Mouse (Mus musculus) adrenal gland, postnatal 14 days (tissue): ENCODE data around the gene Fam53a. TPM values are rescaled to one million over a fixed set of nuclear protein-coding genes. Genes with fewer than 3 reads are reported as not detected.

Experiments
- DNase-seq: peaks from one replicate; pipeline ENCODE4 v3.0.0; 2021; ENCODE audit warnings: mixed read lengths
- long read RNA-seq, 2 experiments: library from polyadenylated mRNA; stranded (forward); transcript quantifications; one replicate each; pipeline ENCODE4 v2.0.0; 2021
- total RNA-seq: library from RNA; stranded (reverse); gene quantifications from 2 replicates; pipeline ENCODE4 v1.2.3, GENCODE M21; 2021

The Fam53a gene
- total RNA-seq, result 26.8 and 27.6 TPM in 2 replicates
- long read RNA-seq, experiment 1, transcript Fam53a-202 (6 exons, 2,009 nt), result major isoform, 39 of 75 reads
- long read RNA-seq, experiment 1, partial matches to known transcripts, result 10 of 75 reads
- long read RNA-seq, experiment 1, other reads (novel, unspliced or antisense), result 20 of 75 reads
- long read RNA-seq, experiment 2, transcript Fam53a-202 (6 exons, 2,009 nt), result major isoform, 18 of 41 reads
- long read RNA-seq, experiment 2, partial matches to known transcripts, result 8 of 41 reads
- long read RNA-seq, experiment 2, other reads (novel, unspliced or antisense), result 8 of 41 reads

DNA sequence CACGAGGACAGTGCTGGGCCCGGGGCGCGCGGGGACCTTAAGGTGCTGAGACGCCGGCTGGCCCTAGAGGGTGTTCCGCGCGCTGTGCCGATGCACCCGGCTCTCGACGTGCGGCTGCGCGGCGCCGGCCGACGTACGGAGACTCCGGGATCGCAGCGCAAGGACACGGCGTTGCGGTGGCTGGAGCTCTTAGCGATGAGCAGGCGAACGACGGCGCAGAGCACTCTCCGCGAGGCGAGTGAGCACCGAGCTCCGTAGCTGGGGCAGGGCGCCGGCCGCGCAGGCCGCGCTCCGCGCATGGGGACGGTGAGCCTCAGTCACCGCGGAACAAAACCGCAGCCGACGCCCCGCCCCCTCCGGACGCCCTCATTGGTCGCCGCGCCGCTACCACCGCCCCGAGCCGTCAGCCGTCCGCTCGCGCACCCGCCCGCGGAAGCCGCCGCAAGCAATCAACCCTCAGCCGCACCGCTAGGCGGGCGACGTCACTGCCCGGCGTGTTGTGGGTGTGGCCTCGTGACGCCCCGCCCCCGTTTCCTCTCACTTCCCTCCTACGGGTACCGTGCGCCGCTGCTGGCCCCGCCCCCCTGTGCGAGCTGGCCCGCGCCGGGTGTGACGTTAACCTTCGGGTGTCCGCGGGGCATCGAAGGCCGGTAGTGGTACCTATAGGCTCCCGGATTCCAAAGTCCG, at the start of gene Fam53a, which contains the start of gene Gm9903:
TSS of gene Fam53a (minus strand) at position 335 of the 687 bp plus-strand sequence.
TSS of gene Gm9903 (plus strand) at position 625 of the 687 bp plus-strand sequence.
- peak; percentile 100 for DNase-seq

DNA sequence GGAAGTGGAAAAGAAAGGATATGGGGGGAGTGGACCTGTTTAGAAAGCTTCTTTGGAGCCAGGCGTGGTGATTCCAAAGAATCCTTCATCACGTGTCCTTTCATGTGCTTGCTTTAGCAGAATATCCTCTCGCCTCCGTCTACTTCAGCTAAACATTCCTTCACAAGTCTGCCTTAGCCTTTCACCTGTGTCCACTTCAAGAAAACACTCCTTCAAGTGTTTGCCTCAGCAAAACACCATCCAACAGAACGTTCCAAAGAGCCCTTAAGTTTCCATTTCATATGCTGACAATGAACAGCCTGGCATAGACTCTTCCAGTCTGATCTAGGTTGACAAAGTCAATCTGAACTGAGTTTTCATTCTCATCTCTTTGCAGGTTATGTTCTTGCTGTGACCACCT, 48.8 kb upstream of the Fam53a start:
- DNase-seq, result no peak

DNA sequence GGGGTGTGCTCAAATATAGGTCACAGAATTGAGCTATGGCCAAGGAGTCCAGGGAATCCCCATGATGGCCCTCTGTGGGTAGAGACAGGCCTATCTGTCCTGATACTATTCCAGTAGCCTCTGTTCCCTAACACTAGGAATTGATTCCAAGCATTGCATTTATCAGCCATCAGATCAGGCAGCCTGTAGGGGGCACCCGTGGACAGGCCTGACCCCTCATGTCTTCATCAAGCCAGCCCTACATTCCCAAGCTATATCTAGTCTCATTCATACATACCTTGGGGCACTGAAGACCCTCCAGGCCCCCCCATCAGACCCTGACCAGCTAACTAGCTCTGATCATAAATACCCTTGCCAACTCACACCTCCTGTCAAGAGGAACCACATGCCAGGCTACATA, 46.5 kb upstream of the Fam53a start:
- DNase-seq, result peak; percentile 74

DNA sequence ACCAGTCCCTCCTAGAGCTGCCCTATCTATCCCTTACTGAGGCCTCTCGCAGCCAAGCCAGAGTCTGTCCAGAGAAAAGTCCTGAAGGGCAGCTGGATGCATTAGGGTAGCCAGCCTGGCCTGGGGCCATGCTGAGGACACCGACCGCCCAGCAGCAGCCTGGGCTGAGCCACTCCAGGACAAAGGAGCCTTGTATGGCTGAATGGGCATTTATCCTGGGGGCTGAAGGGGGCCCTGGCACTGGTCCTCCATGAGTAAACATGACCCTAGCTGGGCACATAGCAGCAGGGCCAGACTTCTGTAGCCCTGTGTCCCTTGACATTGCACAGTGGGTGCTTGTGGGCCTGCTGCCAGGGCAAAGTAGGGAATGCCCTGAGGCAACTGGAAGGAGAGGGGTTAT, 45.0 kb upstream of the Fam53a start:
- DNase-seq, result no peak

DNA sequence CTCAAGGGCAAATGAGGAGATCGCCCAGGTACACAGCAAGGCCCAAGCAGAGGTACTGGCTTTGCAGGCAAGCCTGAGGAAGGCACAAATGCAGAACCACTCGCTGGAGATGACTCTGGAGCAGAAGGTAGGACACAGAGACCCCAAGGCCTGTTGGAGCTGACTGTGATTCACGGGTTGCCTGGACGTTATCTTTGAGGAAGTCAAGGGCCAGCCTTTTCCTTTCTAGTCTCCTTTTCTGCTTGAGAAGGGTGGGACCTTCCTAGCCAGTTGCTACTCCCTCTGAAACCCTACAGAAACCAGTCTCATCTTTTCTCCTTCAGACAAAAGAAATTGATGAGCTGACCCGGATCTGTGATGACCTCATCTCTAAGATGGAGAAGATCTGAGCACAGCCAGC, 42.2 kb upstream of the Fam53a start:
- no peak for DNase-seq

DNA sequence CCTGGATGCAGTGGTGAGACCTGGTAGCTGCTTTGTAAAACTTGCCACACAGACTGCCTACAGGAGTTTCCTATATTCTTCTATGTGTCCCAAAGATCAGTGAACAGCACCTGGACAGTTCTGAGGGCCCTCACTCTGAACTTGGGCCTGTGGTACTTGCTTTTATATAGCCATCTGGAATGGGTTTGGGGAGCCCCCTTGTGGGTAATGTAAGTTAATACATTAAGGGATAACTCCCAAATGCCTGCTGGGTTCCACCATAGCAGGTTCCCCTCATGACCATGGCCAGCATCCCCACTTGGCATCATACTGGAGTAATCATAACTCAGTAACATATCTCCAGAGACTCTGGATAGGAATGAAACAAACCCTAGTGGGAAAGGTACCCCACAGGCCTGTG, 38.8 kb upstream of the Fam53a start:
- peak; percentile 69 for DNase-seq

DNA sequence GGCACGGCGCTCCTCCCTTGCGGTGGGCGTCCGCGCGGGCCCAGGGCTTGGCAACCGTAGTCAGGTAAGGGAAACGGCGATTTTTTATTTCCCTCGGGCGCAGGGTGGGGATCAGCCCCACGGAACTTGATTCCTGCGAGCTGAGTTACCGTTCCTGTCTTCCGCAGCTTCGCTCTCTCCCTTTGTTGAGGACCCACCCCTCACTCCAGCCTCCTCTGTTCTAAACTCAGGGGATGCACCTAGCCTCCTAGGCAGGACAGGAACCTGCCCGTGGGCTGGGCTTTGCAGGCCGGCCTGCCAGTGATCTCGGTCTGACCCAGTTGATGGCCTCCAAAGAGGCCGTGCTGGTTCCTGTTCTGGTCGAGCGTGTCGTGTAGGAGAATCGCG, 29.2 kb upstream of the Fam53a start:
- DNase-seq, result peak; percentile 26

DNA sequence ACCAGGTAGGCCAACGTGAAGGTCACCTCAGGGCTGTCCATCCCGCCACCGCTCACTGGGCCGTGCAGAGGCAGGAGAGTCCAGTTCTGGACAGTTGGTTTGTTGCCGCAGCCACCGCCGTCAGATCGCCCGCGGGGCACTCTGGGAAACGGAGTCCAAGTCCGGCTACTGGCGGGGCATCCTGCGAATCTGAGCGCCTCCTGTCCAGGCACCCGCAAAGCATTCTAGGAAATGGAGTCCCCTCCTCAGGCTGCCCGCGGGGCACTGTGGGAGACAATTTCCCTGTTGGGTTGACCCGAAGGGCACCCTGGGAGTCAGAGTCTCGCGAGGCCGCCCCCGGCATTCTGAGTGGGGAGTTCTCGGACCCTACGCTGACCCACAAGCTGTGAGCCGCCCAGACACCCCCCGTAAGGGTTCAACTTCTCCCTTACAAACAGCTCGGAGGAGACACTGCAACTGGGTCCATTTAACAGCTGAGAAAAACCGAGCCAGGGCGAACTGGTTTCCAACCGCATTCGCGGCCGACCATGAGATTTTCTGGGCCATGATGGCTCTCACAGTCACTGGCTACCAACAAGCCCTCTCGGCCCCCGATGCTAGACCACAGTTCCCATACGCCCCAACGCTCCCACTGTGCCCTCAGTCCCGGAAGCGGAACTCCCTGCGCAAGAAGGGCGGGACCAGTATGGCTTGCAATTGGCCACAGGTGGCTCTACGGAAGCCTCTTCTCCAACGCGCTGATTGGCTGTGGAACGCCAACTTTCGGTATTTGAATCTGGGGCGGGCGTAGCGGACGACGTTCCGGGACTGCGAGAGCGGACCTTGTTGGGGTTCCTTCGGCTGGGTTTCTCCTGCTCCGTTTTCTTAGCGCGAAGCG, 28.6 kb upstream of the Fam53a start, which contains the start of the genes Tacc3 and Tmem129:
TSS of gene Tacc3 (plus strand) at position 342 of the 877 bp plus-strand sequence.
TSS of gene Tmem129 (minus strand) at position 630 of the 877 bp plus-strand sequence.
- peak; percentile 99 for DNase-seq

DNA sequence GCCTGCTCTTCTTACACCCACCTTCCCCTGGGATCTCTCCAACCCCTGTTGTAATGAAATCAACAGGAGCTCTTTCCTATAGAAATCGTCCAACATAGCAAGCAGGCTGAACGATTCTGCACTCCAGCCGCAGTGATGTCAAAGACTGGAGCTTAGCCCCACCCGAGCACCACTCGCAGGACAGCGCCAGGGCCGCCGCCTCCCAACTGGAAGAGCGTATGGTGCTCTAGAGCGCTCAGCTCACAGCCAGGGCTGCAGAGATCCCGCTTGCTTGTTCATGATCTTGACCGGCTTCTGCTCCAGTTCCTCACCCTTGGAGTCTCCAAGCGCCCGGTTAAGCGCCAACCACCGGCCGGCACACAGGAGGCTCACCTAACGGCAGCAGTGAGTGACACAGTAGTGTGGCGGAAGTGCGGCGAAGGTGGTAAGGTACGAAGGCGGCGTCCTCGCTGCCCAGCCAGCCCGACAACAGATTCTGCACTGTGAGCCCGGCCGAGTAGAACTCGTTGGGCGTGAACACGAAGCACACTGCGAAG, 27.9 kb upstream of the Fam53a start:
- peak; percentile 83 for DNase-seq

DNA sequence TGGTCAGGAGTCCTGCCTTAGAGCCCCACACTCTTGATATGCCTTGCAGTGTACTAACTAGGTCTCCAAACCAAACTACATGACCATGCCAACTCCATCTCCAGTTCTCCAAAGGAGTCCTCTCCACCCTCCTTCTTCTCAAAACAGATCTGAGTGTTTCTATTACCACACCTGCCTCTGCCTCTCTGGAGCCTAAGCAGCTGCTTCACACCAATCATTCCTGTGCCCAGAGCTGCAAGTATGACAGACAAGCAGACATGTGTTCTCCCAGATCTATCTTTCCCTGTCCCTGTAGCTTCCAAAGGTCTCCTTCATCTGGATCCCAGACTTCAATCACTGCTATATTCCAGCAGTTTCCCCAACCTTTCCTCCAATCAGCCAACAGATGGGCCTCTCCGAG, 27.3 kb upstream of the Fam53a start:
- no peak for DNase-seq

DNA sequence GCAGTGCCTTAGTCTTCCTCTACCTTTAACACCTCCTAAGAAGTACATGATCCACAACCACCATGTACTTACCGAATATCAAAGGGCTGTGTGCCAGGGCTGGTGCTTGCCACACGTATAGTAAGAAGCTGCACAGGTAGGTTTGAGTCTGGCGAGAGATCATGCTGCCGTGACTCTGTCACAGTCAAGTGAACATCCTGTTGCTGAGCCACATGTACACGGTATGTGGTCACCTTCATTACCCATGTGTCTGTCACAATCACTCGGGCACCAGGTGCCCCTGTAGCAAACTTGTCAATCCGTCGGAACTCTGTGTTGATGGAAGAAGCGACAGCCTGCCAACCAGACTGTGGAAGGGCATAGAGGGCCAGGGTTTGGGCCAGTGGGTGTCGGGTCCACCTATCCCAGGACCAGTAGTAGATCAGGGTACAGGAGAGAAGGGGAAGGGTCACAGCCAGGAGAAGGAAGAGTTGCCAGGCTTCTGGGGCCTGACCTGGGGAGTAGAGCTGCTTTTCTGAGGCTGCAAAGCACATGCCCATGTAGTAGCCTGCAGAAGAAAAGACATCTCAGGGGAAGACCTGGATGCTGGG, 25.9 kb upstream of the Fam53a start:
- DNase-seq, result no peak

DNA sequence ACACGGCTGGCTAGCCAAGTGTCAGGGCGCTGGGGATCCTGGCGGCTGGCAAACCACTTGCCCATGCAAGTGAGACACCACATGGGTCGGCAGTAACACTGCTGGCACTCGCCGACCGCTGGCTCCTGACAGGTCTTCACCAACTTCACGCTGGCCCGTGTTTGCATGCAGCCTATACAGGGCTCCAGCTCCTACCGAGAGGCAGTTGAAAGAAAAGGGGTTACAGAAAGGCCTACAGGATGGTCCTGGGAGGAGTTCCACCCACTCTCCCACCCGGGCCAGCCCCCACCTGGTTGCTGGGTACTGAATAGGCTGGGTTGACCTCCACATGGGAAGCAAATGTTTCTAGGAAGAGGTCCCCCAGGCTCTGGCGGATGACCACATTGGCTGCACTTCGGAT, 25.0 kb upstream of the Fam53a start:
- DNase-seq, result no peak

DNA sequence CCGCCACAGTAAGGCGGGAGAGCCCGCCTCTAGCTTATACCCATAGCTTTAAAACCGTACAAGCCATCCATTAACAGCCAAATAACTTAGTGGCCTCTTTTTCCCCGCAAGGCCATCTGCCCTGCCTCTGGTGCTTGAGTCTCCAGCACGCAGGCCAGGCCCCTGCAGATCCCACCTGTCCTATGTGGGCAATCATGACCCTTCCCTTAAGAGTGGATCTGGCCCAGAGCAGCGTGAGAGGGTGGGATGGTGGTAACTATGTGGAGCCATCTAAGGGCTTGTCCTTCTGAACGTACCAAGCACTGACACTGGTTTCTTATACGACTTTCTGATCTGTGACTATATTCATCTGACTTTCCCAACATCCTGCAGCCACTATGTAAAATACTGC, 23.3 kb upstream of the Fam53a start:
- DNase-seq, result no peak

DNA sequence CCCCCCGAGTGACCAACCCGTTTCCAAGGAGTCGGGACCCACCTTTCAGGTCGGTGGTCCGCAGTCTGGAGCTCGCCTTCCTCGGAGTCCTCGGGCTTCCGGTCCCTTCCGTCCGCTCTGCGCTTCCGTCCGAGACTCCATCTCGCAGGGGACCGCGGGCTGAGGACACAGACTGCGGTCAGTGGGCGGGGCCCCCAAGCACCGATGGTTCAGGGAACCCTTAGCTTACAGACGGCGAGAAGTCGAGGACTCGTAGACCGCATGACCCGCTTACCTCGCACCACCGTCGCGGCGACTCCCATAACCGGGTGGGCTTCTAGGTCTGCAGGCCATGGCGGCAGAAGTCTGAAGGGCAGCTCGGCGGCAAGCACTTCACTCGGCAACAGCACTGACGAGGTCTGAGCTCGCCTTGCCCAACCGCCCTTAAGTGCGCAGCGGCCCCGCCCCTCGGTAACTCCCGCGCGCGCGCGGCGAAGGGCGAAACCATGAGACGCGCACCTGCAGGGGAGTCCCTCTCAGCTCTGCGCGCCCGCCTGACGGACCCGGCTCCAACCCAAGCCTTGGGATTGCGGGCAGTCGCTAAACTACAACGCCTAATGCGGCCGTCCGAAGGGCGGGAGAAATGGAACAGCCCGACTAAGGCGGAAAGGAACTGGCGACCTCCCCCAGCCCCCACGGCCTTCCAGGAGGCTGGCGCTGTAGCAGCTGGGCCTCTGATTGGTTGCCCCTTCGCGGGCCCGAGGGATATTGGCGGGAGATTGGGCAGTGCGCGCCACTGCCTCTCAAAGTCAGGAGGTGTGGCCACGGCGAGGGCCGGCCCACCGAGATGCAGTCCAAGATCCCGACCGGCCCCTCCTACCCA, 22.7 kb upstream of the Fam53a start, which contains the start of gene Slbp:
TSS of gene Slbp (minus strand) at position 654 of the 862 bp plus-strand sequence.
- DNase-seq, result peak; percentile 98

DNA sequence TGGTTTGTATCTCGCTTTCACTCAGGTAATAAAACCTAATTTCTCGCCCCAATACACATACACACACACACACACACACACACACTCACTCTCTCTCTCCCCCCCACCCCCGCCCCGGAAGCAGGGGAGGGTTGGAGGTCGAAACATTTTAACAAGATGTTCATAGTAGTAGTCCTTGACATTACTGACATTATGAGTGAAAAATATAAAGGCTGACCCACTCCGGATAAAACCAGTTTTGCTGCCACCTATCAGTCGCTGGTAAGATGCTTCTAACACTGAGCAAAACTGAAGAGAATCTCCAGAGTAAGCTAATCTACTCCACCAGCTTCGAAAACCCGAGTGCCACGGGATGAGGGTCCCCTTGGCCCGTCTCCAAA, 22.1 kb upstream of the Fam53a start:
- peak; percentile 48 for DNase-seq

DNA sequence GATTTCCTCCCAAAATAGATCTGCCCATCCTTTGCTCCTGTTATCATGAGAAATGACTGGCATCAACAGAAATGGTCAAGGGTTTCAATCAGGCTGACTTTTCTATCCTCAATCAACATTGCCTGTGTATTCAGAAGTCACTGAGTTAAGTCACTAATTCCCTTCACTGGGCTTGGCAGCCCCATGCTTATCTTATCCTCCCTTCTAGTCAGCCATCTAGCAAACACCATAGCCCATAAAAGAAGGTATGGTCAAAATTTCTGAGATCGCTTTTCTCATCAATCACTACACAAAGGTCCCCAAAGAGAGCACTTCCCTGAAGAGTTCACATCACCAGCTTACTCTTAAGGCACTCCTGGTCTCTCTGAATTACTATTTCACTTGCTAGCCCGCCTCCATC, 21.6 kb upstream of the Fam53a start:
- no peak for DNase-seq

DNA sequence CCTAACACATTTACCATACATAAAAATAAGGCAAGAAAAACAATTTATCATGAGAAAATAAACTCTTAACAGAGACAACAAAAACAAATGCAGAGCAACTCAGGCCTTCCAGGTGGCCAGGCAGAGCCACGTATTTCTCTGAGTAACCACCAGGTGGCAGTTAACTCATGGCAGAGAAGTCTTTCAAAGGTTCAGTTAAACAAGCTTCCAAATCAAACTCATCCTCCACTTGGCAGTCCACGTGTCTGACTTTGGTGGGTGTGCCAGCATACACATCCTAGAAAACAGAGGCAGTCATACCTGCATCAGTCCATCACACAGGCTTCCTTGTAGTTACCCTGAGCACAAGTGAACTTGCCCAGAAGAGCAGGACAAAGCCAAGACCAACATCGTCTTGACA, 11.2 kb upstream of the Fam53a start:
- DNase-seq, result peak; percentile 59

DNA sequence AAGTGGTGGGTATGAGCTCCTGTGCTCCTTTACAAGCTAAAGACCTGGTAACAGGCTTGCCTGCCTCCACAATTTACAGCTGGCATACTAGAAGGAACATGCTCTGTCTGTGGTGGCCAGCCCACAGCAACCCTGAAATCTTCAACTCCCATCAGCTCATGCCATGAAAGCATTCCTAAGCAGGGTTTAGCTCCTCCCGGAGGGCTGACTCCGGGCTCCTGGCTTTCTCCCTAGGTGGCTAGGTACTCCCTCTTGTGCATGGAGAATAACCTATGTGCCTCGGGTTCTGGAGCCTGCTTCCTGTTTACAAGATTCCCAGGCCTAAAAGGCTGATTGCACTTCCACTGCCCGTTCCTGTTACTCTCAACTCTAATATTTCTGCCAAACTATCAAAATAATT, 9.4 kb upstream of the Fam53a start:
- no peak for DNase-seq

DNA sequence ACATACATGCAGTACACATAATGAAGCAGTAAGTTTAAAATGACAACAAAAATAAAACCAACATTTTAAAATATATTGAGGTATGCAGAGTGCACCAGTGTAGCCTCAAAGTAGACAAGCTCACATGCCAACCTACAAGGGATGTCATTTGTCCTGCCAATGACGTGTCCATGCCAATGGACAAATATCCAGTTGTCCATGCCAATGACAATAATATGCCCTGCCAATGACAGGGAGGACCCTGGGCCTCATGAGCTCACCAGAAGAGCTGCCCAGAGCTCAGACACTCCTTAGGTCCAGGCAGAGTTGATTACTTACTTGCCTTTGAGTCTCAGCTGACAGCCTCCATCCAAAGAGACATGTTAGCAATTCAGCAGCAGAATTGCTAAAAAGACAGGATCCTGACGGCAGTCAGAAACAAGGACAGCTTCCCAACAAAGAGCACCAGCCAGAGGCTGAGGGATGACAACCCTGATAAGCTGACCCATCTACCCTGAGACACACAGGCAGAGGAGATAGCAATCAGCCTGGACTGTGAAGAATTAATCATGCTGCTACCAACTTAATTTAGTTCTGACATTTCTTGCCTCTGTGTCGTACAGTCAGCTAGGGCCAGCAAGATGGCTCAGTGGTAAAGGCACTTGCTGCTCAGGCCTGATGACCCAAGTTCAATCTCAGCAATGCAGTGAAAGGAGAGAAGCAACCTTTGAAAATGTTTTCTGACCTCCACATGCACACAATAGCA, 8.3 kb upstream of the Fam53a start:
- DNase-seq, result no peak

DNA sequence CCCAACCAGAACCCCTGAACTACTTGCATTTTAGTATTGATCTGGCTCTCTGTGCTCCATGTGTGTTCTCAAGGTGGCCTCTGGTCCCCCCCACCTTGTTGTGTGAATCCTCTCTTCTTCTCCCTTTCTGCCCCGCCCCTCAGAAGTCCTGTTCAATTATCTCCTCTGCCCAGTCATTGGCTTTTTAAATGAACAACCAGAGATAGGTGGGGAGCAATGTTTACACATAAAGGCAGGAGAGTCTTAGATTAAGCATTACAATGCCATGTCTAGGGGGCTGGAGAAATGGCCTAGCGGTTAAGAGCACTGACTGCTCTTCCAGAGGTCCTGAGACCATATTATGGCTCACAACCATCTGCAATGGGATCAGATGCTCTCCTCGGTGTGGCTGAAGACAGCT, 5.9 kb upstream of the Fam53a start:
- DNase-seq, result no peak
